Mouse (Mus musculus) T-helper 17 cell (primary cell): ENCODE results near the gene Larp1b.

Experiments used
- in situ Hi-C, 2 experiments: fragments of 300-600 bp; cut with MboI, MseI; formaldehyde crosslinking; loops; 1 replicate in 1 of 2; 2 replicates in 1 of 2; pipeline ENCODE4 v1.15.1; 2025; ENCODE audit warnings: high pct_unique_total_duplicates in 2 of 2

The Larp1b gene

DNA sequence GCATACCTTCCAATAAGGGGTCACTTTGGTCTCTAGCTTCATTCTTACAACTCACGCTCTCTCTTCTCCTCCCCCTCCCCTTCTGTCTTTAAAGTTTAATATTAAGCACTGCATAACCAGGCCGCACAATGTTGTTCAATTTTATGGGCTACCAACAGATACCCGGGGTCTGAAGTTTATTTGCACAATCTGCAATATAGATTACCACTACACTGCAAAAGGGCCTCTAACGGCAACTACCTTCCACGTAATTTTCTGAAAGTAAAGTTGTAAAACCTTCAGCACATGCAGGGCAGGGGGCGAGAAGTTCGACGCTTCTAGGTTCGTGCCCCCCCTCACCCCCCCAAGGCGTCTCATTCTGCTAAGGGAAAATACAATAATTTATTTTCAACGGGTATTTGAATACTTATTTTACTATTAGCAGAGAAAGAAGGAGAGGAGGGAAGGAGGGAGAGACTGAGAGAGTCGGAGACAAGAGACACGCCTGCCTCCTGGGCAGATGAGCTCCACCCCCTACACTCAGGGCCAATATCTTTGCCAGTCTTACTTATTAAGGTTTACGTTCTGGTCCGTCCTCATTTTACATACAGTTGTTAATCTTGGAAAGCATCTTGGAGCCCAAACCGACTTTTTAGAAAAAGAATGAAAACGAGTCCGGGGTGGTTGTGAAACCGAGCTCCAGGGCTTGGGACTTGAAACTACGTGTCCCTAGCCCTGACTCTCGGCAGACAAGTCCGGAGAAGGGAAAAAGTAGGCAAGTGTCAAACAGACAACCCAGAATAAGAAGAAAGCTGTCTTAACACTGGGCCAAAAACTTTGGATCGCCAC is 132.1 kb downstream of the Larp1b start:
- in situ Hi-C loops = loop anchor here (5.0 to 25.0 kb wide), 5 partner anchors 237 to 661 kb away; partner anchors contain the start of genes Abhd18 (in 1 of the 2), D3Ertd751e (in 1 of the 2), Intu (in 1 of the 2) and Mfsd8 (in 1 of the 2)

DNA sequence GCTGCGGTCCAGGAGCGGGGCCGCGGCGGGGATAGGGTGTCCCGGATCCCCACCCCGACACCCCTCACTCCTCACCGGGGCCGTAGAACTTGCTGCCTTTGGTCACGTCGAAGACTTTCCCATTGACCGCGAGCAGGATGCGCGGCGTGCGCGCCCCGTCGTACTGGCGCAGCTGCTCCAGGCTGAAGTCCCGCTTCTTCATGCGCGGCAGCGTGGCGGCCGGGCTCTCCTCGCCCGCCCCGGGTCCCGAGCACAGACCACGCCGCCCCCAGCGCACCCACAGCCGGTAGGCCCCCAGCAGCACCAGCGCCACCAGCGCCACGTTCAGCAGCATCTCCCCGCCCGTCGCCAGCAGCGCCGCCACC is 132.9 kb downstream of the Larp1b start:
- in situ Hi-C loops = loop anchor here (5.0 to 25.0 kb wide), 5 partner anchors 238 to 660 kb away; partner anchors contain the start of genes Abhd18 (in 1 of the 2), D3Ertd751e (in 1 of the 2), Intu (in 1 of the 2) and Mfsd8 (in 1 of the 2)

DNA sequence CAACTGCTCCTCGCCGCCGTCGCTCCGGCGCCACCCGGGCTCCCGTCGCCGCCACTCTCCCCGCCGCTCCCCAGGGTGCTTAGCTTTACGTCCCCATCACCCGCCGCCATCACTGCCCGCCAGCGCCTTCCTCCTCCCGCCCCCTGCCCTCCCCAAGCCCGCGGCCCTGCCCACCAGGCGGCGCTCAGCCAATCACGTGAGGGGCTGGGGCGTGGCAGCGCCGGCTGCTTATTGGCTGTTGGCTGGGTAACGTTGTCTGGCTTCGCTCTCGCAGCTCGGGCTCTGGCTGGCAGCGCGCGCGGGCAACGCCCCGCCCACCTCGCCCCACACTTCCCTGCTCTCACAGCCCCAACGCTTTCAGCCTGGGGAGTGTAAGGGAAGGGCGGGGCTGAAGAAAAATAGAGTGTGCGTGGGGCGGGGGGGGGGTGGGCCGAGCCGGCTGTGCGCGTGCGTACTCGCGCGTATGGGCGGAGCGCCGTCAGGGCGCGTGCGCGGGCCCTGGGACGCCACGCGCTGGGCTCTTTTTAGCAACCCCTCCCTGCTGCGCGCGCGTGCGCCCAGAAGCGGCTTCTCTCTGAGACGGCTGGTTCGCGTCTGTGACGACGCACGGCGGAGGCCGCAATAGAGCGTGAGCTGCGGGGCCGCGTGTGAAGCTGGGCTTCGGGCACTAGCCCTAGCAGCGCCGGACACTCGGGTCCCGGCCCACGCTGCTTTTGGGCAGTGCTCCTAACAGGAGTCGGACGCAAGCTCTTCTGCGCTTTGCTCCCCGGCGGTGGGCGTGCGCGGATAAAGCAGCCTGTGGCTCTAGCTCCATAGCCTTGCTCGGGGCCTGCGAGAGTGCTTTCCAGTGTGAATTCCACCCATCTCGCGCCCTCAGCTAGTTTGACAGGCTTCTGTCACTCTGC is 133.5 kb downstream of the Larp1b start, which contains the start of gene Pgrmc2:
TSS of gene Pgrmc2 (minus strand) at position 162 of the 905 bp plus-strand sequence.
- in situ Hi-C loops = loop anchor here (5.0 to 25.0 kb wide), 5 partner anchors 238 to 659 kb away; partner anchors contain the start of genes Abhd18 (in 1 of the 2), D3Ertd751e (in 1 of the 2), Intu (in 1 of the 2) and Mfsd8 (in 1 of the 2)

DNA sequence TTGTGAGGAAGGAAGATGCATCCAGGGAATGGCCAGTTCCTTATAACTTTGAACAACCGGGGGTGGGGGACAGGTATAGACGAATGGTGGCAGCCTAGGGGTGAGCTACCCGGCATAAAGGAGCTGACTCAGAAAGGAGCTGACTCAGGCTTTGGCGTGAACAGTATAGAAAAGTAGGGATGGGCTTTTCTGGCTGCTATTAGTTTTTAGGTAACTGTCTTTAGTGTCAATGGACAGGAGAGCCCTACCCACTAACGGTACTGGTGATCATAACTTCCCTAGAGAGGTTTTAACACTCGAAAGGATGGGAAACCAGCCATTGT is 134.1 kb downstream of the Larp1b start:
- in situ Hi-C loops = loop anchor here (5.0 to 25.0 kb wide), 5 partner anchors 239 to 659 kb away; partner anchors contain the start of genes Abhd18 (in 1 of the 2), D3Ertd751e (in 1 of the 2), Intu (in 1 of the 2) and Mfsd8 (in 1 of the 2)

DNA sequence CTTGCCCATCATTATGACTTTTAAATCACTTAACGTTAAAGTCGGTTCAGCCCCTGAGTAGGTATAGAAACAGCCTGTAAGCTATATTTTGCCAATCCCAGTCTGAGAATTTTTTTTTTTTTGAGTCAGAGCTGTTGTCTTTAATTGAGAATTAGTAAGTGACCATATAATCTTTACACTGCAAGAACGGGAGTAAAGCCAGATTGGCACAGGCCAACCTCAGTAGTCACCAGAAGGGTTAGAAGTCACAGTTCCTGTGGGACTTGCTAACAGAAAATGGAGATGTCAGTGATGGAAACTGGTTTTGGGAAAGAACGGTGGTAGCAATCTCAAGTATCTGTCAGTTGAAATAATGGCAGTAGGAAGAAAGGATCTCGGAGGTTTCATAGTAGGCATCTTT is 134.8 kb downstream of the Larp1b start:
- in situ Hi-C loops = loop anchor here (5.0 to 25.0 kb wide), 5 partner anchors 240 to 658 kb away; partner anchors contain the start of genes Abhd18 (in 1 of the 2), D3Ertd751e (in 1 of the 2), Intu (in 1 of the 2) and Mfsd8 (in 1 of the 2)

DNA sequence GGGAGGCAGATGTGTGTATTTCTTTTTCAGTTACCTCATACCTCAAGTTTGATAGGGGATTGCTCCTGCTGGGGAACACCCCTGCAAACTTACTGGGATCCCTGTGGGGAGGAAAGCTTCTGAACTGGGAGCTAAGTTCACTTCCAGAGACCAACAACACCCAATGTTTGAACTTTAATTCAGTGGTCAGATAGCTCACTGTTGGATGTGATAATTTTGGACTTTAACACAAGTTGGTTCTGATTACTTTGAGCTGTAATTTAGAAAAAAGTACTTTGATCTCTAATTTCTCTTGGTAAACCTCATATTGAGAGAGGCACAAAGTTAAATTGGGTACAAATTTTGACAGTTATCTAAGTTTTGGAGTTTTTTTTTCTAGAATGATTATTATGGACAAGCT is 137.4 kb downstream of the Larp1b start:
- in situ Hi-C loops = loop anchor here (5.0 to 25.0 kb wide), 5 partner anchors 40 to 550 kb away; partner anchors contain the start of genes Abhd18 (in 1 of the 2), Intu (in 1 of the 2) and Mfsd8 (in 1 of the 2)
